Mouse (Mus musculus) E14TG2a.4 (cell line): ENCODE data around the gene Foxi3.

Experiments used
- CTCF ChIP-seq: conservative IDR thresholded peaks from 2 replicates; pipeline ENCODE4 v1.5.1; 2014; ENCODE audit warnings: low read length
- NANOG ChIP-seq: IDR thresholded peaks from 2 replicates; pipeline ENCODE4 v1.6.1; 2014; ENCODE audit warnings: borderline replicate concordance, low read length, mixed read lengths

GRCm38 (mm10) chr6:70912396-70912765 is 44.0 kb upstream of the Foxi3 start:
- no peak for TF ChIP-seq CTCF
- no peak for TF ChIP-seq NANOG
